Mouse (Mus musculus): ENCODE results near the gene Crb3.

- TF ChIP-seq CTCF (IDR thresholded peaks at IDR 0.05; ENCODE audit: low read depth, low read length) (peak; percentile 21; the same call in 1 of the 2 replicates), POLR2A (IDR thresholded peaks at IDR 0.05; ENCODE audit: extremely low read depth, insufficient read depth, low read length) (no peak)
These were observed 19.9 kb upstream of the Crb3 start for GRCm38 (mm10) chr17:57038978-57039377.

Measured in liver, adult 2 months (tissue).